Mouse (Mus musculus) layer of hippocampus, adult 8-10 months (tissue): ENCODE data around the gene Olfr279. TPM values are rescaled to one million over a fixed set of nuclear protein-coding genes. Genes with fewer than 3 reads are reported as not detected.
A peak's percentile ranks its signal among the peaks of the same experiment; 100 is the strongest.
"Not testable (repeated sequence)": the region's sequence is repeated elsewhere in the genome, so short reads cannot be mapped to it uniquely, and the experiment has no call there.

Source experiments
- DNase-seq, 2 experiments: peaks; one replicate each; pipeline ENCODE4 v3.0.0; 2022; ENCODE audit warnings: low spot score in 2 of 2
- total RNA-seq, 4 experiments: library from RNA; stranded (reverse); gene quantifications; 2 replicates each; pipeline ENCODE4 v1.2.4; 2022

Olfr279 gene
- total RNA-seq, 4 experiments from 2014 or later: not detected

DNA sequence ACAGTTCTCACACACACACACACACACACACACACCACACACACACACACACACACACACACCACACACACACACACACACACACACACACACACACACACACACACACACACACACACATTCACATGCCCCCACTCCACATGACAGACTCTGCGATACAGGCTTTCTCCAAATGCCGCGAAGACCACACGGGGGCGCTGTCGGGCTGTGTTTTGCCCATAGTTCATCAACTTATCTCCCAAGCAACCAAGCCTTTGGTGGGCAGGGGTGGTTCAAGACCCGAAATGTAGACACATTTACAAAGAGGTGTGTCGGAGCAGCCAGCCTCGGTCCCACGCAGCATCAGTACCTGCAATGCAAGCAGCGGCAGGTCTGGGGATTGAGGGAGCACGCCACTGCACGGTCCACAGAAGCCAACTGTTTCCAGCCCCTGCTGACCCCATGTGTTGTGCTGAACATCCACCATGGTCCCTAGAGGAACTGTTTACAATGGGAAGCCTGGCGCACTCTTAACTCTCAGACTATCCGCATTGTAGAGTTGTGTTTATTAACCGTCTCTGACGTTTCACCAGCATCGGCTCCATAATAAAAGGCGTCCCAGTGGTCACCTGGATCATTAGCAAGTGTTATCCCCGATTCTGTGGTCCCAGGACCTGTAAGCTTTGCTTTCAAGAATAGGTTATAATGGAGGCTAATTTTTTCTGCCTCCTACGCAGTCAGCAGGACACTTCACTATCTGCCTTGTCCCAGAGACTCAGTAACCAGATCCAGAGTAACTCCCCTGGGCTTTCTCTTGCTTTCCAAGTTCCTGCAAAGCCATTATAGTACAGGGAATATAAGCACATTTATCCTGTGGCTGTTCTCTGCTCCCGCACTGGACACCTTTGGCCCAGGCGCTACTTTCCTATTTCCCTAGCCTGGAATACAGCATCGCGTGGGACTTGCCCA is 18.5 kb downstream of the Olfr279 start:
- peak; percentile 38 to 65 for DNase-seq

GRCm38 (mm10) chr15:98511386-98511928 is 19.3 kb downstream of the Olfr279 start:
- DNase-seq: no peak

- no peak for DNase-seq
These were observed 20.0 kb downstream of the Olfr279 start for GRCm38 (mm10) chr15:98512232-98512631.

DNA sequence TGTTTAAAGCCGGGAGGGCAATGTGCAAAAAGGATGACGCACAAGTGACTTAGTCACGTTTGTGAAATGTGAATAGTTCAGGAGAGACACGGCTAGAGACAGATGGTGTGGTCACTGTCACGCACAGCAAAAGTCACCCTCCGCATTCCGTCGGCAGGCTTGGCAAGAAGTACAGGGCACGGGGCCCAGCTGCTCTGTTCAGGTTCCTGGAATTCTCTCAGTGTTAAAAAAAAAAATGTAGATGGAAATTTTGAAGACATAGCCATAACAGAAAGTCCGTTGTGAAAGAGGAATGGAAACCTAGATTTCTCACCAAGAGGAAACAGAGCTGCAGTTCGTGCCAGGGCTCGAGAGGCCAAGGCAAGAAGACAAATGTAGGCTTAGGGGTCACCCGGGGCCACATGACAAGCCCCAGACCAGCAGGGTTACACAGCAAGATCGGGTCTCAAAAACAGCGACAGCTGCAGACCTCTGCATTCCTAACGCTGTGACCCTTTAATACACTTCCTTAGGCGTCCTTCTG is 20.7 kb downstream of the Olfr279 start:
- no peak for DNase-seq

- not testable (repeated sequence) for DNase-seq
These were observed 21.5 kb downstream of the Olfr279 start for GRCm38 (mm10) chr15:98513676-98514075.

DNA sequence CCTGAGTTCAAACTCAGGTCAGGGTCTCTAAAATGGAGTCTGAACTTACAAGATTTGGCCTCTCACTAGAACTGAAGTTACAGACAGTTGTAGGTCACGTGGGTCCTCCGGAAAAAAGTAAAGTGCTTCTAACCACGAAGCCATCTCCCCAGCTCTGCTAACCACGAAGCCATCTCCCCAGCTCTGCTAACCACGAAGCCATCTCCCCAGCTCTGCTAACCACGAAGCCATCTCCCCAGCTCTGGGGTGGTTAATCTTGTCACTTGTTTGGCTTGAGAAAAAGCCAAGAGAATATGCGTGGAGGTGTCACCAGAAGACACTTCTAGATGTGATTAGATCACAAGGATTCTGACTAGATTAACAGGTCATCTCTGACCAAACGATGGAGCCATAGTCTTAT is 21.9 kb downstream of the Olfr279 start:
- DNase-seq: no peak

GRCm38 (mm10) chr15:98514845-98515244 is 22.6 kb downstream of the Olfr279 start:
- not testable (repeated sequence) for DNase-seq

GRCm38 (mm10) chr15:98517380-98518355 is 25.5 kb downstream of the Olfr279 start:
- peak in 1 of 2 experiments; percentile 54 for DNase-seq

DNA sequence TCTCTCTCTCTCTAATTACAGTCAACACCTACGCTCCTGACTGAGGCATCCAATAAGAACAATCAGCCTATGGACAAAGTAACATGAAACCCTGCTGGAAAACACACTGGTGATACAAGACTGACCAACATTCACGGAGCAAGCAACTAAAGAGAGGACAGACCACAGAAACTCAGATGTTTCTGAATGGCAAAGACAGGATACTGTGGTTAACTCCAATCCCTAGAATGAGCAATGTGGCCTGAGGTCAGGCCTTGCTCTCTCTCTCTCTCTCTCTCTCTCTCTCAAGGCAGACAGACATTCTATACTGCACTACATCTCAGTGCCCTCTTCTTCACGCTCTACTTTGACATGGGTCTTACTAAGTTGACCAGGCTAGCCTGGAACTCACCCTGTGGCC is 29.0 kb downstream of the Olfr279 start:
- DNase-seq: no peak

DNA sequence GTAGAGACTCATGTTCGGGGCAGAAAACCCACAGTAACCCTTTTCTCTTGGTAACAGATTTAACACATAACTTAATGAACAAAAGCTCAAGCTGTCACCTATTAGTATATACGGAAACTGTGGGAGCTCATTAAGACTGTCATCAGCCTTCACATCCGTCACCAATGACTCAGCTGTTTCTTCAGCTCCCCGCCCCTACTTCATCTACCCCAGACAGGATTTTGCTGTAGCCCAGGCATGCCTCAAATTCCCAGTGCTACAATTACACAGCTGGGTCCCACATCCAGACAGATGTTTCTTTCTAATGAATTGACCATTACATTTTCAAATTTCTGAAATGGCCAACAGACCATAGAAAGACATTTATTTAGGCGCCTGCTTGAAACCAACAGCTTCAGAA is 33.9 kb downstream of the Olfr279 start:
- DNase-seq: no peak

- no peak for DNase-seq
These were observed 35.0 kb downstream of the Olfr279 start for GRCm38 (mm10) chr15:98527056-98527771.

GRCm38 (mm10) chr15:98528066-98528563 is 35.9 kb downstream of the Olfr279 start:
- no peak for DNase-seq

- no peak for DNase-seq
These were observed 40.1 kb downstream of the Olfr279 start for GRCm38 (mm10) chr15:98532281-98532680.

DNA sequence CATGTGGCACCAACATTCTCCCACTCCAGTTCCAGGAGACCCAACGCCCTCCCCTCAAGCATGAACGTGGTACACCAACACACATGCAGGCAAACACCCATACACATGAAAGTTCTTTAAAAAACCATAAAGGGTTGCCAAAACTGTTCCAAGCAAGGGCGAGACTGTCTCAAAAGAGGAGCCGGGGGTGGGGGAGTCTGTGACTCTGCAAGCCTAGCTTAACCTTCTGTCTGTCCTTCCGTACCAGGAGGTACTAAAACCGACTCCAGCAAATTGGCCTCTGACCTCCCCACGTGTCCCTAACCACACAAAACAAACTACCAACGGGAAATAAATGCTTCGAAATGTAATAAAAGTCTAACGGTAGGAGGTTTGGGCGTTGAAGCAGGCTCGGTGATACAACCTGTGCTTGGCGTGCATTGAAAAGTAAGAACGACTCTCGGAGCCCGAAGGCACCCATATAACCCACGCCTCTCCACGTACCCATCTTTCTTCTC is 40.9 kb downstream of the Olfr279 start:
- no peak for DNase-seq

DNA sequence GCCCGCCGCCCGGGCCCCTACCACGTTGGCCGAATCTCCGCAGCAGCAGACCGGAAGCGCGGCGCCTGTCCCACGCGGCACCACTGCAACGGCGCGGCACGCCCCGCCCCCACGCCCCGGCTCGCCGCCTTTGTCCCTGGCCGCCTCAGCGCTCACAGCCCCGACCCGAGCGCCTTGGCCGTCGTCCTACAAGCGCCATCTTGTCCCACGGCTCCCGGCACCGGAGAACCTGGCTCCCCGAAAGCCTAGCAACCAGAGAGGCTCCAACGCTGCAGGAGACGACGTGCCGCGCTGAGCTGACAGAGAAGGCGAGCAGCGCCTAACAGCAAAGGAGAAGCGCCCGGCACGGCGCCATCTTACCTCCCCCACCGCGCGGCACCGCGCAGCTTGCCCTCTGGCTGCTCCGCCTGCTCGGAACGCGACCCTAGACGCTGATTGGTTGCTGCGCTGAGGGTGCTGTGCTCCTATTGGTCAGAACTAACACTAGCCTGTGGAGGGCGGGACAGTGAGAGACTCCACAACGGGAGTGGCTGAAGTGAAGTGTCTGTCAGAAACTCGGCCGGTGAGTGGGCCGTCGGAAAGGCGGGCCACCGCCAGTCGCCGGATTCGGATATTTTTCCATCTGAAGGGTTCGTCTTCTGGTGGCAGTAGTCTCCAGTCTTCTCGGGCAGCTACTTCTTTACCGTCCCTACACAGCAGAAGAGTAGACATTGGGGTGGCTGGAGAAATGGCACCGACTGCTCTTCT is 41.9 kb downstream of the Olfr279 start, which contains the start of gene Kansl2:
TSS of gene Kansl2 (minus strand) at position 384 of the 747 bp plus-strand sequence.
- peak; percentile 98 to 99 for DNase-seq

- DNase-seq: no peak
These were observed 43.7 kb downstream of the Olfr279 start for GRCm38 (mm10) chr15:98535921-98536320.

- no peak for DNase-seq
These were observed 44.8 kb downstream of the Olfr279 start for GRCm38 (mm10) chr15:98536828-98537510.

- DNase-seq: no peak
These were observed 45.7 kb downstream of the Olfr279 start for GRCm38 (mm10) chr15:98537923-98538322.

DNA sequence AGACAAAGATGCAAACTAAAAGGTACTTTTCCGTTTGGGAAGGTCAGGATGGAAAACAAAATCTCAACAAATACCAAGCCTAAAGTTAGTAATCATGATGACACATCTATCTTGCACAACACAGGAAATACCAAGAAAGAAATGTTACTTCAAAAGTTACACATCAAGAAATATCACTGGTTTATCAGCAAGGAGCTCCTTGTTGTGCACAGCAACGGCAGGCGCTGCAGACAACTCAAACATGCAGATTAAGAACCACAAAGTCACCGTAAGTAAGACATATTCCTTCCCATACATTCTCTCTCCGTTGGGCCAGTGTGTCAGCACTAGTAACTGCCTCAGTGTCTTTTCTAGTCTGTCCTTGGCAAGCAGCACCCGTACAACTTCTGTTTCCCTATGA is 48.9 kb downstream of the Olfr279 start:
- no peak for DNase-seq
